Mouse (Mus musculus): Measurements from ENCODE around the gene Loxl3.

DNA sequence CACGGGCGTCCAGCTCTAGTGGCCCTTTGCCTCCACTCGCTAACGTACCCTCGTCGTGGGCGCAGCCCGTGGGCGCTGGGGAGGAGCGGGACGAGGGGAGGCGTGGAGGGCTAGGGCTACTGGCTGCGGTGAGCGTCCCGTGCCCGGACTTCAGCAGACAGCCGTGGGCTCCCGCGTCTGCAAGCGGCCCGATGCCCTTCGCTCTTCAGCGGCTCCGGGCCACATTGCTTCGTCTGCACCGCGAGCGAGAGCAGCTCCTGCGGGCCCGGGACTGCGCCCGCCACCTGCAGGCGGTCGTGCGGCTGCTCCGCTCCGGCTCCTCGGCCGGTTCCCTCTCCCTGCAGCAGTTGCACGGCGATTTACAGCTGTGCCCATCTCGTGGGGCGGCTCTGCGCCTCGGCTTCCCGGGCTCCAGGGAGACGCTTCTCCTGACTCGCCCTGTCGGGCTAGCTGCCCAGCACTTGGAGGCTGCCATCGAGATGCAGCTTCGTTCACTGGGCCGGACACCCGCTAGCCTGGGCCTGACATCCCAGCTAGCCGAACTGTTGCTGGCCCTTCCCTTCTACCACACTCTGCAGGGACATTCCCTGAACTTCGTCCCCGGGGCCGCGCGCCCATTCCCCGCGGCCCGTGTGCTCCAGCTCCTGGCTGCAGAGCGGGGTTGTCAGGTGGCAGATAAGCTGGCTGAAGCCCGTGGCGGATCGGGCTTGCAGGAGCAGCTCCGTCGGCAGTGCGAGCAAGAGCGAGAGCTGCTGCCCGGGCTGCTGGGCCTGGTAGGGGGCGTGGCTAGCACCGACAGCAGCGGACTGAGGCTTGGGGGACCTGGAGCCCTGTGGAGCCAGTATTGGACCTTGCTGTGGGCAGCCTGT, 67.9 kb downstream of the Loxl3 start:
- TF ChIP-seq CTCF (IDR thresholded peaks at IDR 0.05; ENCODE audit: insufficient read depth, low read length) (no peak), POLR2A (IDR thresholded peaks at IDR 0.05; ENCODE audit: borderline replicate concordance, extremely low read depth, low read depth, low read length) (no peak)
